ENCODE assay signal across 10 mouse cellular contexts in genomic region chr19:6496462-6497149, GRCm38 (mm10). TPM values are rescaled to one million over a fixed set of nuclear protein-coding genes. Genes with fewer than 3 reads are reported as not detected.
DNase-seq lines count a peak whose midpoint lies in the region; ATAC-seq lines count a peak whose summit lies in the region.
"Had no signal": no experiment of that assay in that cellular context is flagged by ENCODE, and none has a peak within 500 bp of the region (broad histone marks: within the 10 kb centered on the region; RNA-seq: fewer than 3 reads in every experiment).

No protein-coding gene starts in this region.

- H3K27ac ChIP-seq in kidney, embryonic 14.5 days (ENCODE audit: low read depth, low read length), result no peak overlapping the region
- H3K27ac ChIP-seq in forebrain, embryonic 10.5 days, result peak overlapping the region; percentile 92
- peak overlapping the region; percentile 97 for H3K27ac ChIP-seq in hindbrain, embryonic 16.5 days (ENCODE audit: low read depth, low read length)
- peak overlapping the region; percentile 97 for H3K27ac ChIP-seq in midbrain, embryonic 16.5 days (ENCODE audit: low read length)
- H3K27ac ChIP-seq: lung, embryonic 15.5 days had no signal

- no peaks in the 10 kb centered on the region for H3K36me3 ChIP-seq in kidney, embryonic 14.5 days (ENCODE audit: control insufficient read depth, insufficient read depth, low read length)
- H3K36me3 ChIP-seq in forebrain, embryonic 10.5 days (replicated peaks), result no peaks in the 10 kb centered on the region
- H3K36me3 ChIP-seq in hindbrain, embryonic 16.5 days (ENCODE audit: control insufficient read depth, insufficient read depth, low read length), result no peaks in the 10 kb centered on the region
- H3K36me3 ChIP-seq in midbrain, embryonic 16.5 days (ENCODE audit: control insufficient read depth, insufficient read depth, low read length), result peaks cover under 1% of the 10 kb centered on the region; the same call in 1 of the 2 replicates
- H3K36me3 ChIP-seq: lung, embryonic 15.5 days had no signal

- DNase-seq in kidney, postnatal 25 days, result no peak
- no peak for DNase-seq in forebrain, embryonic 10.5 days (ENCODE audit: extremely low spot score, low spot score)
- DNase-seq in testis, postnatal 10 days (ENCODE audit: low spot score), result no peak
- no peak for DNase-seq in adrenal gland, postnatal 25 days
- no peak for DNase-seq in urinary bladder, postnatal 14 days (ENCODE audit: low spot score)

- WGBS in kidney, embryonic 14.5 days, result 7% methylated on average over 6 of the region's 6 CpGs
- WGBS in forebrain, embryonic 10.5 days, result 5% methylated on average over 6 of the region's 6 CpGs
- WGBS in hindbrain, embryonic 16.5 days, result 2% methylated on average over 6 of the region's 6 CpGs
- 7% methylated on average over 6 of the region's 6 CpGs for WGBS in midbrain, embryonic 16.5 days

- H3K9me3 ChIP-seq in kidney, embryonic 14.5 days (ENCODE audit: control insufficient read depth, low read length), result no peaks in the 10 kb centered on the region
- H3K9me3 ChIP-seq in forebrain, embryonic 10.5 days, result no peaks in the 10 kb centered on the region
- no peaks in the 10 kb centered on the region for H3K9me3 ChIP-seq in hindbrain, embryonic 16.5 days (ENCODE audit: control insufficient read depth, low read length)
- H3K9me3 ChIP-seq in midbrain, embryonic 16.5 days (replicated peaks; ENCODE audit: control insufficient read depth, low read length, poor library complexity, severe bottlenecking), result no peaks in the 10 kb centered on the region
- H3K9me3 ChIP-seq: lung, embryonic 15.5 days had no signal

- H3K4me3 ChIP-seq in kidney, embryonic 14.5 days (ENCODE audit: low read length), result peak overlapping the region; percentile 60; the same call in 1 of the 2 replicates
- H3K4me3 ChIP-seq in forebrain, embryonic 10.5 days, result peak overlapping the region; percentile 84
- H3K4me3 ChIP-seq in hindbrain, embryonic 16.5 days (ENCODE audit: low read length), result peak overlapping the region; percentile 88
- H3K4me3 ChIP-seq in midbrain, embryonic 16.5 days (ENCODE audit: low read depth, low read length), result peak overlapping the region; percentile 91

- H3K9ac ChIP-seq in kidney, embryonic 14.5 days (ENCODE audit: low read depth, low read length), result peak overlapping the region; percentile 23; the same call in 1 of the 2 replicates
- H3K9ac ChIP-seq in hindbrain, embryonic 16.5 days (ENCODE audit: low read depth, low read length), result peak overlapping the region; percentile 99
- peak overlapping the region; percentile 64 for H3K9ac ChIP-seq in midbrain, embryonic 16.5 days (ENCODE audit: low read depth, low read length)
- H3K9ac ChIP-seq: lung, embryonic 15.5 days had no signal

- peaks cover 63% of the 10 kb centered on the region for H3K27me3 ChIP-seq in kidney, embryonic 14.5 days (ENCODE audit: control insufficient read depth, insufficient read depth, low read length)
- H3K27me3 ChIP-seq in forebrain, embryonic 10.5 days (ENCODE audit: poor library complexity, severe bottlenecking), result peaks cover 99% of the 10 kb centered on the region
- H3K27me3 ChIP-seq in hindbrain, embryonic 16.5 days (replicated peaks; ENCODE audit: control insufficient read depth, insufficient read depth, low read length), result no peaks in the 10 kb centered on the region
- H3K27me3 ChIP-seq in midbrain, embryonic 16.5 days (ENCODE audit: control insufficient read depth, insufficient read depth, low read depth, low read length), result no peaks in the 10 kb centered on the region

- ATAC-seq in kidney, embryonic 14.5 days (ENCODE audit: low FRiP score, low TSS enrichment), result no peak; the same call in 1 of the 2 replicates
- peak; percentile 41 for ATAC-seq in hindbrain, embryonic 16.5 days
- peak; percentile 39 for ATAC-seq in midbrain, embryonic 16.5 days

- H3K4me2 ChIP-seq in kidney, embryonic 14.5 days (replicated peaks; ENCODE audit: low read depth, low read length), result peak overlapping the region; percentile 91
- peak overlapping the region; percentile 91 for H3K4me2 ChIP-seq in hindbrain, embryonic 16.5 days (ENCODE audit: low read length)
- peak overlapping the region; percentile 91 for H3K4me2 ChIP-seq in midbrain, embryonic 16.5 days (ENCODE audit: low read length)

- peaks cover 16% of the 10 kb centered on the region; the same call in 1 of the 2 replicates for H3K4me1 ChIP-seq in kidney, embryonic 14.5 days (ENCODE audit: control insufficient read depth, insufficient read depth, low read length)
- H3K4me1 ChIP-seq in forebrain, embryonic 10.5 days, result peaks cover 77% of the 10 kb centered on the region
- peaks cover 38% of the 10 kb centered on the region for H3K4me1 ChIP-seq in hindbrain, embryonic 16.5 days (ENCODE audit: control insufficient read depth, insufficient read depth, low read depth, low read length)
- H3K4me1 ChIP-seq in midbrain, embryonic 16.5 days (ENCODE audit: control insufficient read depth, insufficient read depth, low read length), result peaks cover 39% of the 10 kb centered on the region

RNA-seq across cellular contexts. Expression of gene Slc22a12, which starts 46.2 kb away (rescaled TPM):
- polyA plus RNA-seq in kidney, embryonic 14.5 days (2014; fragmentation: Nextera tagmentation; extraction: Ambion mirVana), result 1.8 and 2.5 TPM in 2 replicates
- polyA plus RNA-seq in forebrain, embryonic 10.5 days (2016; fragmentation: Nextera tagmentation; extraction: Ambion mirVana), result not detected in 2 replicates
- 0.14 TPM in 1 of 2 replicates, not detected in the other for polyA plus RNA-seq in hindbrain, embryonic 16.5 days (2015; fragmentation: Nextera tagmentation; extraction: Ambion mirVana)
- 0.11 TPM in 1 of 2 replicates, not detected in the other for polyA plus RNA-seq in midbrain, embryonic 16.5 days (2015; fragmentation: Nextera tagmentation; extraction: Ambion mirVana)
- total RNA-seq in adrenal gland, postnatal 25 days (2021), result not detected in 2 replicates
- polyA plus RNA-seq: thymus, postnatal 0 days had no signal

Comparison
In these comparisons a context has a peak if more than half of its experiments do, and no peak if none do; other contexts are left out.
1. H3K9ac ChIP-seq: peak in every context shown above with its lines; median percentile 99 in hindbrain, embryonic 16.5 days; 64 in midbrain, embryonic 16.5 days; 23 in kidney, embryonic 14.5 days.